Mouse (Mus musculus) megakaryocyte, adult 5-6 weeks (primary cell): ENCODE results near the gene Fam131c. TPM values are rescaled to one million over a fixed set of nuclear protein-coding genes. Genes with fewer than 3 reads are reported as not detected.

Experiments
- ATAC-seq: 2 replicates; pipeline ENCODE4 v1.8.0; 2016; ENCODE audit warnings: mild to moderate bottlenecking, inconsistent platforms; ENCODE audit not compliant: poor library complexity, severe bottlenecking
- total RNA-seq, 2 experiments: library from RNA; stranded (forward) in 1 of 2; stranded (reverse) in 1 of 2; fragments of 153-499, 151-499 nt in 1 of 2; fragments of 221-1000, 200-1000 nt in 1 of 2; gene quantifications; 2 replicates each; pipeline versions ENCODE4 v1.2.3 to v1.2.4; 2015 to 2017

Gene Fam131c
- total RNA-seq, 2 experiments from 2014 or later = not detected

DNA sequence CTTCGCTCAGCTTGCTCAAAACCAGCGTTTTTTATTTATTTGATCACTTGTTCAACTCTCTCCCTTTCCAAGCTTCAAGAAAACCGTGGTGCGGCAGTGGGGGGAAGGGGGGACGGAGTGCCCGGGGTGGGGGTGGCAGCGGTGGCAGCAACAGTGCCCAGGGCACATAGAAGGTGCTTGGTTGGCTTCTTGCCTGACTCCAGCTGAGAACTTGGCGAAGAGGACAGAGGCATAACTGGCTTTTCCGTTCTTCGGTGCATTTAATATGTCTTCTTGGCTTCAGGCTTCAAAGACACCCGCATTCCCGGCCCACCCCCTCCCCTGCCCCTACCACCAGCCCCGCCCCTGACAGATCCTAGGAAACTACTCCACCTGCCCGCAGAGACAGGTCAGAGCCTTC lies 64.6 kb downstream of the Fam131c start:
- no peak for ATAC-seq

DNA sequence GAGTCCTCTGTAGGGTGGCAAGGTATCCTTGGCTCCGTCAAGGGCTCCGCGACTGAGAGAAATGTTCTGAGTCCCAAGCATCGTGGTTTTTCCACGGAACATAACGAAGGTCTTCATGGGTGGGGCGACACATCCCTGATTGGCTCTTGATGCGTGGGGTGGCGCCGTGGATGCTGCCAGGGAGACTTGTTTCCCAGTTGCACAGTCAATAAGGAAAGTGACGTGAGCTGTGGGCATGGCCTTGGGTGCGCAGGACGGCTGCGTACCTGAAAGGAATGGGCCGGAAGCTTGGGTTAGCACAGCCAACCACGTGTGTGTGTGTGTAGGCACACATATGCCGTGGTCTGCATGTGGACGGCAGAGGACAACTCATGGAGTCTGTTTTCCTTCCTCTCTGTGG lies 65.2 kb downstream of the Fam131c start:
- ATAC-seq = no peak

Other genes starting within 250 kb of the Fam131c start
- 45.4 and 46.8 TPM in 2 replicates for gene Szrd1, start 228.4 kb upstream of the Fam131c start, total RNA-seq (2015)
- gene Szrd1, start 228.4 kb upstream of the Fam131c start, total RNA-seq (2017) = 41.0 and 46.9 TPM in 2 replicates
- 14.1 and 16.3 TPM in 2 replicates for gene Fbxo42, start 220.3 kb upstream of the Fam131c start, total RNA-seq (2015)
- 10.0 and 12.6 TPM in 2 replicates for gene Fbxo42, start 220.3 kb upstream of the Fam131c start, total RNA-seq (2017)
- gene Rsg1, start 154.3 kb upstream of the Fam131c start, total RNA-seq (2015) = not detected in 2 replicates
- gene Rsg1, start 154.3 kb upstream of the Fam131c start, total RNA-seq (2017) = 0.77 and 0.95 TPM in 2 replicates
- gene Arhgef19, start 128.7 kb upstream of the Fam131c start, total RNA-seq (2015) = not detected in 2 replicates
- gene Arhgef19, start 128.7 kb upstream of the Fam131c start, total RNA-seq (2017) = not detected in 2 replicates
- 1.1 TPM in 2 replicates for gene Epha2, start 67.0 kb upstream of the Fam131c start, total RNA-seq (2015)
- gene Epha2, start 67.0 kb upstream of the Fam131c start, total RNA-seq (2017) = 1.3 and 2.1 TPM in 2 replicates
- gene Clcnka, start 30.5 kb downstream of the Fam131c start, total RNA-seq (2015) = not detected in 2 replicates
- not detected in 2 replicates for gene Clcnka, start 30.5 kb downstream of the Fam131c start, total RNA-seq (2017)
- not detected in 2 replicates for gene Clcnkb, start 47.8 kb downstream of the Fam131c start, total RNA-seq (2015)
- gene Clcnkb, start 47.8 kb downstream of the Fam131c start, total RNA-seq (2017) = not detected in 2 replicates
- gene Hspb7, start 52.6 kb downstream of the Fam131c start, total RNA-seq (2015) = not detected in 2 replicates
- not detected in 2 replicates for gene Hspb7, start 52.6 kb downstream of the Fam131c start, total RNA-seq (2017)
- not detected in 2 replicates for gene Srarp, start 67.9 kb downstream of the Fam131c start, total RNA-seq (2015)
- not detected in 2 replicates for gene Srarp, start 67.9 kb downstream of the Fam131c start, total RNA-seq (2017)
- 12.7 TPM in 2 replicates for gene Zbtb17, start 76.4 kb downstream of the Fam131c start, total RNA-seq (2015)
- 12.5 and 19.4 TPM in 2 replicates for gene Zbtb17, start 76.4 kb downstream of the Fam131c start, total RNA-seq (2017)
- 30.4 and 34.2 TPM in 2 replicates for gene Spen, start 170.4 kb downstream of the Fam131c start, total RNA-seq (2015)
- 28.7 and 39.3 TPM in 2 replicates for gene Spen, start 170.4 kb downstream of the Fam131c start, total RNA-seq (2017)
- gene Fblim1, start 237.9 kb downstream of the Fam131c start, total RNA-seq (2015) = not detected in 2 replicates
- not detected in 2 replicates for gene Fblim1, start 237.9 kb downstream of the Fam131c start, total RNA-seq (2017)